Mouse (Mus musculus) C2C12 (cell line): Measurements from ENCODE around the gene Hmgb1.

ENCODE experiments used
- CEBPB ChIP-seq: IDR thresholded peaks from one replicate; pipeline ENCODE4 v1.6.1; 2011; ENCODE audit warnings: low read depth, mild to moderate bottlenecking, control low read depth, moderate library complexity
- CTCF ChIP-seq: IDR thresholded peaks from one replicate; pipeline ENCODE4 v1.5.1; 2011; ENCODE audit not compliant: control insufficient read depth, insufficient read depth, insufficient read length
- FOSL1 ChIP-seq: IDR thresholded peaks from one replicate; pipeline ENCODE4 v1.8.0; 2011; ENCODE audit warnings: mild to moderate bottlenecking, low read length; ENCODE audit not compliant: poor library complexity, insufficient read depth, severe bottlenecking
- MAX ChIP-seq: IDR thresholded peaks from one replicate; pipeline ENCODE4 v1.6.1; 2011; ENCODE audit warnings: mild to moderate bottlenecking, control low read depth
- MYOG ChIP-seq: IDR thresholded peaks from one replicate; pipeline ENCODE4 v1.6.1; 2011; ENCODE audit not compliant: control insufficient read depth, insufficient read length; ENCODE audit errors: extremely low read depth

DNA sequence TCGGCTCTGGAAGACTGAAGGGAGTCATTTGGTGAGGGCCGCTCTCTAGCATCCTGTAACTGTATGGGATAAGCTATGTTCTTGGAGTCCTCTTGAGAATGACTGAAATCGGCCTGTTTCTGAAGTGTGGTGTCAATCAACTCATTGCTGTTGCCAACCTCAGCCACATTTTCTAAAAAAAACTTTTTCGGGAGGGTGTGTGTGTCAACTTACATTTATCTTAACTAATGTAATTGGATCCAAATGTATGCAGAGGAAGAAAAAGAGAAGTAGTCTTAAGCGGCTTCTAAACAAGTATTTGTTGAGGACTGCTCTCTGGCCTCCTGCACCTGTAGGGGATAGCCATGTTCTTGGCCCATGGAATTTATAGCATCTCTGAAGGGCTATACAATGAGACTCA, 6.2 kb downstream of the Hmgb1 start:
- no peak for TF ChIP-seq CTCF
- no peak for TF ChIP-seq CEBPB
- no peak for TF ChIP-seq MAX
- no peak for TF ChIP-seq MYOG
- TF ChIP-seq FOSL1 = no peak
